Mouse (Mus musculus) left cerebral cortex, adult 11 months (tissue): ENCODE measurements around the gene CN725425.

Source experiments
- DNase-seq: peaks from one replicate; pipeline ENCODE4 v3.0.0; 2022; ENCODE audit warnings: low spot score

CN725425 gene

DNA sequence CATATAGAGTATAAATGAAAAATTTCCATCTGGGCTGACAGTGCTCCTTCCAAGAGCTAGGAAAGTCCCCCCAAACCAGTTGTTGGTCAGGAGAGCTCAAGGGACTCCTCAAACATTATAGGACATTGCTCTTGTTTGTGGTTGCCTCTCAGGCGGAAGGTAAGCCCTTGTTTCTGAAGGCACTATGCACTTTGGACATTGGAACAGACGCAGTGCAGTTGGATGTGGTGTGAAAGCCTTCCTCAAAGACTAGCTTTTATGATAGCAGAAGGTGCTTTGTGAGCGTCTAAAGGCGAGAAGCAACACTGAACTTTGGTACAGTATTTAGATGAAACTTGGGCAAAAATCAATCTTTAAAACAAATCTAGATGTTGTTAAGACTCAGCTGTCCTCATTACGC lies 7.2 kb downstream of the CN725425 start:
- no peak for DNase-seq

DNA sequence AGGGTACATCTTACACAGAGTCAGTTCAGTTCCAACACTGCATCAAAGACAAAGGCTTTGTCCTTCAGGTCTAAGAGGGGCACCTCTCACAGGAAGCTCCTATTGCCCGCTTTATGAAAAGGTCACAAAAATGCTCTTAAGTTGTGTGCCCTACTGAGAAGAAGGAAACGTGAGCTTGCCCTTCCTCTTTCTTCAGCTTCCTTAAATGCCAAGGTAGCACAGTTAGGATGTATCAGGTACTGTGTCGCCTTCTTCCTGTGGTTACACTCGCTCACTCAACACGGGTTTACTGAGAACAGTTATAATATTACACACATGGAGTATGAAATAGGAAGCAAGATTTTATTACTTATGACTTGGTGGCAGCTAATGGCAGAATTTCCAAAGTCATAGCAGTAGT lies 38.0 kb downstream of the CN725425 start:
- DNase-seq, result no peak

DNA sequence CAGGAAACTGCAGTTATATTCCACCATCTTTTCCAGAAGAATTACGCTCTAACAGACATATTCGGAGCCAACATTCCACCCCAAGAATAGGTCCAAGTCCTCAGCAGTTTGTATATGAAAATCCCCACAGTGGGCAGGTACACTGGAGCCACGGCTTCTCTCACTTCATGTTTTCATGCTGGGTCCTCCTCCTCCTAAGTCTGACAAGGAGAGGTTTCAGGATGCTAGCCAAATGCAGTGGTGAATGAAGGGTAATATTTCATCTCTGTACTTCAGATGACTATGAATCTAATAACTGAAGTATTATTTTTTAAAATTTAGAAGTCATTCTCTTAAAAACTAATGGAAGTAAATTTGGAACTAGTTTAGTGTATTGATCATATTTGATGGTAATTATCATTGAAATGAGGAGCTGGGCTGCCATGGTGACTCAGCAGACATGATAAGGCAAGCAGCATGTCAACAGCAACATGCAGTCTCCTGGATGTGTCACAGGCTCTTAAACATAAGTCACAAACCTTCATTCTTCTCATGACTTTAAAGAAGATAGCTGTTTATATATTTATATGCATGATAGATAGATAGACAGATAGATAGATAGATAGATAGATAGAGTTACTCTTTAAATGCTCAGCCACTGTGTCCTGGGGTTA lies 41.5 kb downstream of the CN725425 start:
- DNase-seq, result no peak

DNA sequence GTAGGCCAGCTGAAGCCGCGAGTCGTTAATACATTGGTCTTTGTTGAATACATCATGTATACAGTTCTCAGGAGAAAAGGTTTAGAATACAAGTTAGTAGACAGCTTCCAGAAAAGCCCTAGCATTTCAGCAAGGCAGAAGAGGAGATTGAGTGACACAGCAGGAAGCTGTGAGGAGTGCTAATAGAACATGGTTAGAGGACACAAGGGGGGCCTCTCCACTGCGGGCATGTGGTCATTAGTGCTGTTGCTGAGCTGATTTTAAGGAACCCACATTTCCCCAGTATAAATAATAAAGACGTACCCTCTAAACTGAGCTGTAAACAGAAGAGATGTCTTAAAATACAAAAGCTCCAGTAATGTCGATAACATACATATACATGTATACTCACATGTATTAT lies 51.5 kb downstream of the CN725425 start:
- DNase-seq, result no peak

DNA sequence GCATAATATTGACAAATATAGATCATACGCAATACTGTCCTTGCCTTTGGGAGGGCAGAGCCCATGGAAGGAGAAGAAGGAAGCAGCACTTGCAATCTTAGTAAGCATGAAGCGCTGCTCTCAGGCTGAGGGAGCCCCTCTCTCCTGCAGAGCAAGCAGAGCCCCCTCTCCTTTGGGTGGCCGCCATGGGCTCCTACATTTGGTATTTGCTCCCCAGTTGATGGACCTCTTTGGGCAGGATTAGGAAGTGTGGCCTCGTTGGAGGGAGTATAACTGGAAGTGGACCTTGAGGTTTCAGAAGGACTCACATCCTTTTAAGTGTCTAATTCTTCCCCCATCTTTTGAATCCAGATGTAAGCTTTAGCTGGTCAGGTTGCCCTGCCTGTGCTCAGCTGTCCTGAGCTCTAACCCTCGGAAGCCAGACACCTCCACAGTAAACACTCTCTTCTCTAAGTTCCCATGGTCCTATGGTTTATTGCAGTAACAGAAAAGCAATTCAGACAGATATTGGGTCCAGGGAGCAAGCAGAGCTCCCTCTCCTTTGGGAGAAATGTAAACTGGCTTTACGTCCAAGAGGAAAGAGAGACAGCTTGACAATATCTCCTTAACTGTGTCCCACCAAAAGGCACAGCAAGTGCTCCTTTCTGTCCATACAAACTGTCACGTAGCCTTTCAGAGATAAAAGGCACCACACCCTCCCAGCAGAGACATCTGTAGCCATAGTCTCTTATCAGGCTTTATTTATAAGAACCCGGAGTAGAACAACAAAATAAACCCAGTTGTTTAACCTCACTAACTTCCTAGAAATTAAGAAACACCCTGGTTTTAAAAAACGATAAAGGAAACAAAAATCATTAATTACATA lies 52.5 kb downstream of the CN725425 start:
- no peak for DNase-seq

DNA sequence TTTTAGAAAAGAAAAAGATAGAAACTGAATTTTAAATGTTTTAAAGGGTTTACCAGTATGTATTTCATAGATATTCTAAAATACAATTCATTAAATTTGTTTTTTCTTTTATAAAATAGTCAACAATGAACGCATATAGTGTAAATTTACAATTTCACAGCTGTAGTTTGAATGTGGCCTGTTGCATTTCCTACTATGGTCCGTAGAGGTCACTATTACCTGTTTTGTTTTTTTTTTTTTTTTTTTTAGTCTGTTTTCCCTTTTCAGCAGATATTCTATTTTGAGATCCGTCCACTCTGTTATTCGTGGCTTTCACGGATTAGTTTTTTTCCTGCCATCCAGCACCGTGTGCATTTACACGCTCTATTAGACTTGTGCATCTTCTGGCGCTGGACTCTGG lies 53.7 kb downstream of the CN725425 start:
- no peak for DNase-seq

DNA sequence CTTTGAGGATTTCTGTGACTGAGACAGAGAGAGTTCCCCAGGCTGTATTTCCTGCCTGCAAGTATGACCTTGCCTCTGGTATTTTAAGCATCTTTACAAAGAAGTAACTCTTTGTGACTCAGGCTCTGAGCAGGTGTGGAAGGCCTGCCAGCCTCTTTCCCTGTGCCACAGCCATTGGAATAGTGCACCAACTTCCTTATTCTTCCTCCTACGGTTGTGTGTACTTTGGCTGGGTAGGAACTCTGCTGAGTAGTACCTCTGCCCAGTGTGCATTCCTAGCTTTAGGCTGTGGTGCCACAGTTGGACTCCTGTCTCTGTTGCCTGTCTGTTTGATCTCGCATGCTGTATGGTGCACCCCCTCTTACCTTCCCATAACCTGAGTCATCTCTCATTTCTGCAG lies 56.0 kb downstream of the CN725425 start:
- no peak for DNase-seq

DNA sequence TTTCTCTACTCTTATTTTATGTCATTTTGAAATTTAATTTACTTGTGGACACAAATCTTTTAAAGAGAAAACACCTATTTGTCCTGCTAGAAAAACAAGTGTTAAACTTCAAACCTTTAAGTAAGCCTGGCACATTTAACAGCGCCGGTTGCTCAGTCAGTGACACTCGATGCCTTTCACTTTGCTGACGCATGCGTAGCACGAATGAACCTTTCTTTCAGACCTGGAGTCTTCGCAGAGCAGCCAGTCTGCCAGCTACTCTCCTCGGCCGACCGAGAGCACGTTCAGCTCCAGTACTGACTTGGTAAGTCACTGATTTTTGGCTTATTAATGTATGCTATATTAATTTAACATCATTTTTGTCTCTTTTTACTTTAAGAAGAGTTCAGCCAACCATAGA lies 57.8 kb downstream of the CN725425 start:
- no peak for DNase-seq

DNA sequence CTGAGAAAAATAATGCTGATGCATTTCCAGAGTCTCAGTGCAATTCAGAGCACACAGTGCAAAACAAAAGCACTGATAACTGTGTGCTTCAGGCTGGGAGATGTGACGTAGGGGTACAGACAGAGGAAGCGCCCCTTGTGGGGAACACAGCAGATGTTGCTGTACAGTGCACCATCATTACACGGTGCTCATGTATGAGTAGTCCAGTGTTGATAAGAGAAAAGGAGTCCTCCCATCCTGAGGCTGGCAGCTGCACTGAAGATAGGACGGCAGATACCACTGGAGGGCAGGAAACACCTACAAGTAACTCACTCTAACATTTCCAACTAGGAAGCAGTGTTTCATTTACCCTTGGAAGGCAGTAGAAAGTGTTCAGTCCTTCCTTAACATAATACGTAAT lies 61.3 kb downstream of the CN725425 start:
- DNase-seq, result no peak

DNA sequence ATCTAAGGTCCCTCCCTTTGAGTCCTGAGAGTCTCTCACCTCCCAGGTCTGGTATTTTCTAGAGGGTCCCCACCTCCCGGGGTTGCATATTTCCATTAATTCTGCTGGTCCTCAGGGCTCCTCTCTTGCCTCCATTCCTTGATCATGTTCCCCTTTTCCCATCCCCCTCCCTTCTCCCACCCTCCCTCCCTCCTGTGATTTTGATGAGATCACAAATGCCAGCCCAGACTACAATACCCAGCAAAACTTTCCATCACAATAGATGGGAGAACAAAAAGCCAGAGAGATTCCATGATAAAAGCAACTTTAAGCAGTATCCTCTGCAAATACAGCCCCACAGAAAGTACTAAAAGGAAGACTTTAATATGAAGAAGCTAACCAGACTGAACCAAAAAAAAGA lies 64.6 kb downstream of the CN725425 start:
- no peak for DNase-seq

DNA sequence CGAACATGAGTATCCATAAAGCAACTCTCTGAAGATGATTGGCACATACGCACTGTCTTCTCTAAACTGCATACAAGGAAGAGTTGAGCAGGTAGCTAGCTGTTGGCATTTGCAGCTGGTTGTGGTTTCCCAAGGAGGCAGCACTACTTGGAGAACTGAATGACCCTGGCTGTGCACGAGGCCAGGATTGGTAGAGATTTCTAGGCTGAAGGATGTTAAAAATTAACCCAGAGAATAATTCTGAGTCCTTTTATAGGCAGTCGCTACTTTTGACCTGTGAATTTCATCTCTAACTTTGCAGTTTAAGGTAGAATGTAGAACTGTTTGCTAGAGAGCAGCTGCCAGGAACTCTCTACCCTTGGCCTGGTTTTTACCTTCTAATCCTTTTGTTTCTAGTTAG lies 69.2 kb downstream of the CN725425 start:
- no peak for DNase-seq

DNA sequence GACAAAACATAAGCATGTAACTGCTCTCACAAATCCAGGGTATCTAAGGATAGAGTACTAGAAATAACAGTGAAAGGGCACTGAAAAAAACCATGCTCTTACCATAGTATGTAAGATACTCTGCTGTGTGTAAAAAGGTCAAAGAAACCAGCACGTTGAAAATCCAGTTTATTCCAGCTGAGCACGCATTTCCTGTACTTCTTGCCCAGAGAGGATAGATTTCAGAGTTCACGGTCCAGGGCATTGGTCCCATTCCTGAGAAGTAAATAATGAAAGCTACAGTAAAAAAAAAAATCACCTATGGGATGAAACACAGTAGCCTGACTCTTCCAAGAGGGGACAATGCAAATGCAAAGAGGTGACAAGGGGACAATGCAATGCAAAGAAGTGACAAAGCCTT lies 76.7 kb downstream of the CN725425 start:
- DNase-seq, result no peak

DNA sequence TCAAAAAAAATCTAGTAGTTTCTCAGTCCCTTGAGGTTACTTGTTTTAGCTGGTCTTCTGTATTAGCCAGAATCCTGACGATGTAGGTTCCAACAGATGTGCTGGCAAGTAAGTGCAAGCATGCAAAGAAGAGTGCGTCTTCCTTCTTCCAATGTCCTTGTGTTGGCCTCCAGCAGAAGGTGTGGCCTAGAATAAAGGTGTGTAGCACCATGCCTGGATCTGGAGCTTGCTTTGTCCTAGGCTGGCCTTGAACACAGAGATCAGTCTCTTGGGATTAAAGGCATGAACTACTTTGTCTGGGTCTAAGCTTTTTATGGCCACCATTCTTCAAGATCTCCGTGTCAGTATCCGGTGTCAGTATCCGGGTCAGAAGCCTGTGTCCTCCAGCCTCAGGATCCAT lies 80.3 kb downstream of the CN725425 start:
- no peak for DNase-seq

DNA sequence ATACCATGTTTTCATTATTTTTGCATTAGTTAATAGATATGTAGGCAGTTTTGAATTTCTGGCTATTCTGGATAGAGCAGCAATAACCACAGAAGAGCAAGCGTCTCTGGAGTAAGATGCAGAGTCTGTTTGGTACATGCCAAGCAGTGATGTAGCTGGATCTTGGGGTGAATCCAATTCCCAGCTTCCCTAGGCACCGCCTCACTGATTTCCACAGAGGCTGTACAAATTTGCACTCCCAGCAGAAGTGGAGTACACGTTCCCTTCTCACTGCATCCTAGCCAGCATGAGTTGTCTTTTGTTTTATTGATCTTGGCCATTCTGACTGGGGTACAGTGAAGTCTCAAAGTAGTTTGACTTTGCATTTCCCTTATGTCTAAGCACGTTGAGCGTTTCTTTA lies 82.2 kb downstream of the CN725425 start:
- DNase-seq, result no peak

DNA sequence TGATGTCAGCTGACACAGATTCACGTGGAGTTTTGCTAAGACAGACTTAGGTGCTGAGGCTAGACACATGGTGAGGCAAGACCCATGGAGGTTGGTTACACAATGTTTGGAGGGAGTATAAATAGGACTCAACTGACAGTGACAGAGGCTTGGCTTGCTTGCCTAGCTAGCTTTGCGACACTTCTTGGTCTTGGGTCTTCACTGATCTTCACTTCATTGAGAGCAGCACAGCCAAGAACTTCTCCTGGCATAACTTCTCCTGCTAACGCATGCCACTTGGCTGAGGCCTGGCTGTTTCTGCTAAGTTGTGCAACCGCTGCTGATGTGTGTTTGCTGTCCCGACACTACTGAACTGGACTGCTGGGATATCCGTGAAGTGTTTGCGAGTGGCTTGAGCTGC lies 83.5 kb downstream of the CN725425 start:
- DNase-seq, result no peak

DNA sequence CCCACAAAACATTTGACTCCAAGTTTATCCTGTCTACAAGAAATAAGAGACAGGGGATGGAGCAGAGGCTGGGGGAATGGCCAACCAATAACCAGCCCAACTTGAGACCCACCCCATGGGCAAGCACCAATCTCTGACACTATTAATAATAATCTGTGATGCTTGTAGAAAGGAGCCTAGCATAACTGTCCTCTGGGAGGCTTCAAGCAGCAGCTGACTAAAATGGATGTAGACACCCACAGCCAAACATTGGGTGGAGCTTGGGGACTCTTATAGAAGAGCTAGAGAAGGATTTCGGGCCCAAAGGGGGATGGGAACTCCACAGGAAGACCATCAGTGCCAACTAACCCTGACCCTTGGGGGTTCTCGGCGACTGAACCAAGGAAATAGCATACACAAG lies 84.1 kb downstream of the CN725425 start:
- no peak for DNase-seq

DNA sequence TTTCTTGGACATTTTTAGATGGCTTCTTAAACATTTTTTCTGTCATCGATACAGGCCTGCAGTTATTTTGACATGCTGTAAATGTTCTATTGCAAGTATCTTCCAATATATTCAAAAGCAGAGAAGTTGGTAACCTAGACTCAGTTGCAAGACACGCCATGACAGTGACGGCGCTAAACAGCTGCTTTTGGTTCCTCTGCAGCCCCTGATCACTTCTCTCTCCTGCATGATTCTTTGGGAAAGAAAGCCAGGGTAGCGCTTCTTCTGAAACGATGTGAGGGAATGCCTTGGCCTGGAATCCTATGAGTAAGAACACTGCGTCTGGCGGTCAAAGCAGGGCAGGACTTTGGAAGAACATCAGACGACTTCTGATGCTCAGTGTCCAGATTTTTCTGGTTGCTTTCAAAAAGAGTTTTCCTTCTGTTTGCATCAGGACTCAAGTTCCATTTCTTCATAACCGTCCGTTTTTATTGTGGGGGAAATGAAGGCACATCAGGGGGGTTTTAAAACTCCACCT lies 100.1 kb downstream of the CN725425 start:
- DNase-seq, result no peak

DNA sequence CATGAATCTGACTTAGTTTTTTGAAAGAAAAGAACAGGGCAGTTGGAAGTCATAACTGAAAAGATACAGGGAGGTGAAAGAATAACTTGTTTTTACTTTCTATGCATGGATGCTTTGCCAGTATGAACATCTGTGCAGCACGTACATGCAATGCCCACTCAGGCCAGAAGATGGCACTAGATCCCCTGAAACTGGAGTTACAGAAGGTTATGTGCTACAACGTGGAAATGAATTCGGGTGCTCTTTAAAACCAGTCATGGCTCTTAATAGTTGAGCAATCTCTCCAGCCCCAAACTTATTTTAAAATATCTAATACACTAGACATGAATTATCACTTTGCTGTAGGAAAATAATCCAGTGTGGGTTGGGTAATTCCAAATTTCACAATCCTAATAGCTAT lies 102.1 kb downstream of the CN725425 start:
- DNase-seq, result peak; percentile 84

DNA sequence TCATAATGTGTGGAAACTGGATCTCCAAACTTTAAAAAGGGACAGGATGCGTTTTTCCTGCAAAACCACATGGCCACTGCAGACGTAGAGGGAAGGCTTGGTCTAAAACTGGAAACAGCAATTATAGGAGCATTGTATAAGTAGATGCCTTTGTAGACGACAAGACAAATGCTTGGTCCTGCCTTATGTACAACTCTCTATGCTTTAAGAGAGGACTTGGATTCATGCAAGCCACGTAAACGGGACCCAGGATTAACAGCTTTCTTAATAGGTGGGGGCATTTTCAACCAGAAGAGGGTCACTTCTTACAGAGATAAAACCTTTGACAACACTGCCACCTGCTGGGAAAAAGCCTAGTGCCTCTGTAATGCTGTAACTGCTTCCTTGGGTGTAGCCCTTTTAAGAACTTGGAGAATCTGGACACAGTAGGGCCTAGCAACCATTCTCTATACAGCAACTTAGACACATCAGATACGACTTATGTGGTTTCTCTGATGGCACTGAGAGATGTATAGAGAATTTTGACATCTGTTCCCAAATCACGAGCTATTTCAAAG lies 105.1 kb downstream of the CN725425 start:
- no peak for DNase-seq
